Mouse (Mus musculus): ENCODE data around the gene Abcc4.

DNA sequence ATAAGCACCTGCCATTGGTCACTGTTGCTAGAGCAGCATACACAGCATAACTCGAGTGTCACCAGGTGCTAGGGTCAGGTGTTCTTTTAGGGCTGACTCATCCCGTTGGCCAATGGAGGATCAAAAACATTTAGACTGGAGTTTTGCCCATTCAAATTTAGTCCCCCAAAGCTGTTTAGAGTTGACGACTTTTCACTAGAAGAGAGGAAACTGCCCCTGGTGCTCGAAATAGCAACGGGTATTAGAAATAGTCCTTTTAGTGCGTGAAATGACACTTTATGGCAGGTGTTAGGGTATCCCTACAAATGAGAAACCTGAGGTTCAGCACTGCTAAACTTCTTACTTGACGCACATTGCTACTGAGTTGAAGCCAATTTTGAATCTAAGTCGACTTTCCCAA lies 265.9 kb downstream of the Abcc4 start:
- no peak for TF ChIP-seq CTCF (conservative IDR thresholded peaks at IDR 0.05; ENCODE audit: low read length)
- no peak for TF ChIP-seq POU5F1 (IDR thresholded peaks at IDR 0.05; ENCODE audit: borderline replicate concordance, low read length)
- no peak for TF ChIP-seq NANOG (IDR thresholded peaks at IDR 0.05; ENCODE audit: borderline replicate concordance, low read length)

Data from E14TG2a.4 (cell line).